Mouse (Mus musculus): ENCODE data around the gene D930007J09Rik.

DNA sequence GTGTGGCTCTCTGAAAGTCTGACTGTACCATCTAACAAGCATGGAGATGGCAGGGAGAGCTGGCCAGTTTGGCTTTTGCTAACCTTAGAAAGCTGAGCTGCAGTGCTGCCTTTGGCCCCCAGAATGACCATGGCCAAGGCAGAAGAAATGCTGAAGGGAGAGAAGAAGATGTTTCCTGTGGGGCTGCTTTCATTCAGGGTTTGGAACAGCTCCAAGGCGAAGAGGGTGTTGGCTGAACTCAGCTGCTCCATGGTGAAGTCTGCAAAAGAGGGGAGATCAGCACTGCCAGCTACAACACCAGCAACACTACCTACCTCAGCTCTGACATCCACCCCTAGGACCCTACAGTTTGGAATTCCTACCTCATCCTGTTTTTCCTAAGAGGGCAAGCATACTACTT is 47.5 kb upstream of the D930007J09Rik start:
- TF ChIP-seq MEF2A (IDR thresholded peaks at IDR 0.05; ENCODE audit: extremely low read depth, insufficient replicate concordance, low read depth, low read length, poor library complexity, severe bottlenecking) (no peak), TAL1 (IDR thresholded peaks at IDR 0.05; ENCODE audit: low read length) (no peak), JUND (IDR thresholded peaks at IDR 0.05; ENCODE audit: low read depth, low read length) (no peak), POLR2A (IDR thresholded peaks at IDR 0.05; ENCODE audit: control insufficient read depth in 1 of 2, insufficient read depth in 1 of 2, low read depth in 1 of 2, low read length in 2 of 2, poor library complexity in 1 of 2) (no peak), CTCF (IDR thresholded peaks at IDR 0.05 in 2 of 3, conservative IDR thresholded peaks at IDR 0.05 in 1 of 3; ENCODE audit: control insufficient read depth in 1 of 3, insufficient read depth in 1 of 3, low read depth in 2 of 3, low read length in 3 of 3, poor library complexity in 1 of 3, severe bottlenecking in 1 of 3) (no peak), CHD2 (IDR thresholded peaks at IDR 0.05; ENCODE audit: low read length) (no peak), USF1 (IDR thresholded peaks at IDR 0.05; ENCODE audit: low read depth, low read length) (no peak), MAFK (IDR thresholded peaks at IDR 0.05; ENCODE audit: borderline replicate concordance, low read depth, low read length) (no peak), GATA1 (IDR thresholded peaks at IDR 0.05; ENCODE audit: low read depth, low read length) (no peak), ZNF384 (IDR thresholded peaks at IDR 0.05; ENCODE audit: low read depth, low read length) (no peak), POLR2AphosphoS2 (IDR thresholded peaks at IDR 0.05; ENCODE audit: low read length) (no peak), TCF12 (IDR thresholded peaks at IDR 0.05; ENCODE audit: low read depth, low read length) (no peak)
